ENCODE assay signal across 8 mouse cellular contexts in genomic region chr11:95712085-95712562, GRCm38 (mm10). TPM values are rescaled to one million over a fixed set of nuclear protein-coding genes. Genes with fewer than 3 reads are reported as not detected.
DNase-seq lines count a peak whose midpoint lies in the region; ATAC-seq lines count a peak whose summit lies in the region.

No protein-coding gene starts in this region.

- 41% methylated on average over 12 of the region's 12 CpGs for WGBS in forebrain, embryonic 11.5 days
- 35% methylated on average over 12 of the region's 12 CpGs for WGBS in hindbrain, embryonic 15.5 days
- 35% methylated on average over 12 of the region's 12 CpGs for WGBS in limb, embryonic 12.5 days
- WGBS in midbrain, embryonic 11.5 days, result 37% methylated on average over 12 of the region's 12 CpGs

- H3K27me3 ChIP-seq in forebrain, embryonic 11.5 days (ENCODE audit: control insufficient read depth, insufficient read depth, low read length), result no peaks in the 10 kb centered on the region
- no peaks in the 10 kb centered on the region for H3K27me3 ChIP-seq in hindbrain, embryonic 15.5 days
- H3K27me3 ChIP-seq in limb, embryonic 12.5 days, result no peaks in the 10 kb centered on the region
- H3K27me3 ChIP-seq in midbrain, embryonic 11.5 days (ENCODE audit: control insufficient read depth, insufficient read depth, low read length), result no peaks in the 10 kb centered on the region

- H3K9ac ChIP-seq in forebrain, embryonic 11.5 days (ENCODE audit: low read length), result peak overlapping the region; percentile 96; the same call in 1 of the 2 replicates
- peak overlapping the region; percentile 81 for H3K9ac ChIP-seq in hindbrain, embryonic 15.5 days
- H3K9ac ChIP-seq in limb, embryonic 12.5 days (replicated peaks), result no peak overlapping the region; the same call in 1 of the 2 replicates
- H3K9ac ChIP-seq in midbrain, embryonic 11.5 days (ENCODE audit: low read length), result peak overlapping the region; percentile 95; the same call in 1 of the 2 replicates

- peak overlapping the region; percentile 93 for H3K4me3 ChIP-seq in forebrain, embryonic 11.5 days (ENCODE audit: low read depth, low read length)
- H3K4me3 ChIP-seq in hindbrain, embryonic 15.5 days, result peak overlapping the region; percentile 80
- H3K4me3 ChIP-seq in limb, embryonic 12.5 days (replicated peaks), result peak overlapping the region; percentile 91
- H3K4me3 ChIP-seq in midbrain, embryonic 11.5 days (ENCODE audit: low read depth, low read length), result peak overlapping the region; percentile 87

- DNase-seq in frontal cortex, postnatal 10 days (ENCODE audit: low spot score in 2 of 2), result peak; percentile 19 to 26
- DNase-seq in frontal cortex, postnatal 25 days (ENCODE audit: low spot score in 2 of 2), result no peak
- peak; percentile 36 for DNase-seq in NIH3T3 (ENCODE audit: low read depth)
- peak; percentile 57 for DNase-seq in forebrain, embryonic 11.5 days (ENCODE audit: low spot score)
- peak; percentile 90 for DNase-seq in midbrain, embryonic 11.5 days (ENCODE audit: low spot score, missing footprints)
- no peak for DNase-seq in adipocyte (ENCODE audit: low spot score)

- peak; percentile 32; the same call in 1 of the 2 replicates for ATAC-seq in forebrain, embryonic 11.5 days (replicated peaks; ENCODE audit: low FRiP score)
- peak; percentile 47 for ATAC-seq in hindbrain, embryonic 15.5 days (ENCODE audit: low FRiP score, low read depth)
- ATAC-seq in limb, embryonic 12.5 days (ENCODE audit: insufficient number of reproducible peaks, insufficient read depth, low FRiP score, low TSS enrichment, low read depth), result no peak
- peak; percentile 26 for ATAC-seq in midbrain, embryonic 11.5 days (ENCODE audit: low FRiP score)

- no peaks in the 10 kb centered on the region for H3K9me3 ChIP-seq in forebrain, embryonic 11.5 days (ENCODE audit: control insufficient read depth, low read length)
- H3K9me3 ChIP-seq in hindbrain, embryonic 15.5 days, result no peaks in the 10 kb centered on the region
- no peaks in the 10 kb centered on the region for H3K9me3 ChIP-seq in limb, embryonic 12.5 days
- H3K9me3 ChIP-seq in midbrain, embryonic 11.5 days (ENCODE audit: control insufficient read depth, low read length), result no peaks in the 10 kb centered on the region

- H3K27ac ChIP-seq in forebrain, embryonic 11.5 days (ENCODE audit: low read depth, low read length), result no peak overlapping the region
- H3K27ac ChIP-seq in hindbrain, embryonic 15.5 days (replicated peaks), result peak overlapping the region; percentile 97
- H3K27ac ChIP-seq in limb, embryonic 12.5 days, result peak overlapping the region; percentile 97
- H3K27ac ChIP-seq in midbrain, embryonic 11.5 days (ENCODE audit: low read depth, low read length), result peak overlapping the region; percentile 92; the same call in 1 of the 2 replicates

- H3K4me2 ChIP-seq in forebrain, embryonic 11.5 days (ENCODE audit: low read depth, low read length, severe bottlenecking), result peak overlapping the region; percentile 88
- H3K4me2 ChIP-seq in hindbrain, embryonic 15.5 days, result peak overlapping the region; percentile 86
- H3K4me2 ChIP-seq in limb, embryonic 12.5 days, result peak overlapping the region; percentile 97
- H3K4me2 ChIP-seq in midbrain, embryonic 11.5 days, result peak overlapping the region; percentile 93

- H3K4me1 ChIP-seq in forebrain, embryonic 11.5 days (replicated peaks; ENCODE audit: control insufficient read depth, insufficient read depth, low read length), result peaks cover 9% of the 10 kb centered on the region
- peaks cover 32% of the 10 kb centered on the region for H3K4me1 ChIP-seq in hindbrain, embryonic 15.5 days (replicated peaks)
- H3K4me1 ChIP-seq in limb, embryonic 12.5 days (replicated peaks), result peaks cover 38% of the 10 kb centered on the region
- H3K4me1 ChIP-seq in midbrain, embryonic 11.5 days (ENCODE audit: control insufficient read depth, insufficient read depth, low read length), result peaks cover 12% of the 10 kb centered on the region

- no peaks in the 10 kb centered on the region for H3K36me3 ChIP-seq in forebrain, embryonic 11.5 days (ENCODE audit: control insufficient read depth, insufficient read depth, low read length)
- no peaks in the 10 kb centered on the region for H3K36me3 ChIP-seq in hindbrain, embryonic 15.5 days
- no peaks in the 10 kb centered on the region for H3K36me3 ChIP-seq in limb, embryonic 12.5 days
- no peaks in the 10 kb centered on the region for H3K36me3 ChIP-seq in midbrain, embryonic 11.5 days (ENCODE audit: control insufficient read depth, insufficient read depth, low read length)

RNA-seq across cellular contexts. Expression of gene Zfp652, which starts 0.3 kb away (rescaled TPM):
- 11.9 and 13.9 TPM in 2 replicates for polyA plus RNA-seq in forebrain, embryonic 11.5 days (2014; fragmentation: Nextera tagmentation; extraction: Ambion mirVana)
- polyA plus RNA-seq in hindbrain, embryonic 15.5 days (2015; fragmentation: Nextera tagmentation; extraction: Ambion mirVana), result 24.0 and 26.1 TPM in 2 replicates
- 24.0 and 24.9 TPM in 2 replicates for polyA plus RNA-seq in limb, embryonic 12.5 days (2016; fragmentation: Nextera tagmentation; extraction: Ambion mirVana)
- 10.2 and 10.4 TPM in 2 replicates for polyA plus RNA-seq in midbrain, embryonic 11.5 days (2014; fragmentation: Nextera tagmentation; extraction: Ambion mirVana)

RNA-seq across cellular contexts. Expression of gene B130006D01Rik, which starts 11.3 kb away (rescaled TPM):
- 1.4 and 2.2 TPM in 2 replicates for polyA plus RNA-seq in forebrain, embryonic 11.5 days (2014; fragmentation: Nextera tagmentation; extraction: Ambion mirVana)
- polyA plus RNA-seq in hindbrain, embryonic 15.5 days (2015; fragmentation: Nextera tagmentation; extraction: Ambion mirVana), result 1.1 and 1.2 TPM in 2 replicates
- 1.9 and 2.5 TPM in 2 replicates for polyA plus RNA-seq in limb, embryonic 12.5 days (2016; fragmentation: Nextera tagmentation; extraction: Ambion mirVana)
- 0.39 and 1.1 TPM in 2 replicates for polyA plus RNA-seq in midbrain, embryonic 11.5 days (2014; fragmentation: Nextera tagmentation; extraction: Ambion mirVana)

RNA-seq across cellular contexts. Expression of gene Phb, which starts 45.4 kb away (rescaled TPM):
- polyA plus RNA-seq in forebrain, embryonic 11.5 days (2014; fragmentation: Nextera tagmentation; extraction: Ambion mirVana), result 198 and 205 TPM in 2 replicates
- polyA plus RNA-seq in hindbrain, embryonic 15.5 days (2015; fragmentation: Nextera tagmentation; extraction: Ambion mirVana), result 182 and 187 TPM in 2 replicates
- 231 TPM in 2 replicates for polyA plus RNA-seq in limb, embryonic 12.5 days (2016; fragmentation: Nextera tagmentation; extraction: Ambion mirVana)
- 195 TPM in 2 replicates for polyA plus RNA-seq in midbrain, embryonic 11.5 days (2014; fragmentation: Nextera tagmentation; extraction: Ambion mirVana)

Comparison
In these comparisons a context has a peak if more than half of its experiments do, and no peak if none do; other contexts are left out.
1. DNase-seq: peak in frontal cortex, postnatal 10 days (2 of 2), NIH3T3 (single experiment), forebrain, embryonic 11.5 days (single experiment) and midbrain, embryonic 11.5 days (single experiment); none in frontal cortex, postnatal 25 days (0 of 2) and adipocyte (single experiment).
2. Peak in every context shown above with its lines, with median percentiles within 50 percentile points of each other: H3K4me2 ChIP-seq and H3K4me3 ChIP-seq.